Mouse (Mus musculus) heart, adult 2 months (tissue): ENCODE measurements around the gene Rxfp4.

Source experiments
- CTCF ChIP-seq: fragments of 200-600 bp; IDR thresholded peaks from 2 replicates; pipeline ENCODE4 v1.8.1; 2022; ENCODE audit warnings: antibody characterized with exemption, mild to moderate bottlenecking, moderate library complexity
- POLR2A ChIP-seq: fragments of 200-500 bp; IDR thresholded peaks from 2 replicates; pipeline ENCODE4 v1.6.1; 2011; ENCODE audit warnings: mild to moderate bottlenecking, low read depth, low read length, control low read depth; ENCODE audit not compliant: insufficient read depth

- no peak for TF ChIP-seq CTCF
- TF ChIP-seq POLR2A = no peak
Measured at GRCm38 (mm10) chr3:88630849-88631341, 22.0 kb downstream of the Rxfp4 start.
